Mouse (Mus musculus) intestine, embryonic 15.5 days (tissue): Measurements from ENCODE around the gene Tha1. TPM values are rescaled to one million over a fixed set of nuclear protein-coding genes. Genes with fewer than 3 reads are reported as not detected.
"Not testable (repeated sequence)": the region's sequence is repeated elsewhere in the genome, so short reads cannot be mapped to it uniquely, and the experiment has no call there.

Experiments
- ATAC-seq: fragments of 200-750 bp; cut with Nextera tagmentation; 2 replicates; pipeline ENCODE4 v1.8.0; 2017; ENCODE audit warnings: moderate TSS enrichment, moderate library complexity
- H3K27ac ChIP-seq: fragments of 300-500 bp; sonication (generic); 2 replicates; pipeline ENCODE4 v1.5.1; 2015; ENCODE audit warnings: mild to moderate bottlenecking, inconsistent platforms
- H3K27me3 ChIP-seq: fragments of 300-500 bp; sonication (generic); replicated peaks from 2 replicates; pipeline ENCODE4 v1.6.1; 2015; ENCODE audit warnings: inconsistent platforms
- H3K36me3 ChIP-seq: fragments of 300-500 bp; sonication (generic); 2 replicates; pipeline ENCODE4 v1.6.1; 2015; ENCODE audit warnings: inconsistent platforms
- H3K4me1 ChIP-seq: fragments of 300-500 bp; sonication (generic); replicated peaks from 2 replicates; pipeline ENCODE4 v1.6.1; 2015; ENCODE audit warnings: inconsistent platforms
- H3K4me2 ChIP-seq: fragments of 300-500 bp; sonication (generic); replicated peaks from 2 replicates; pipeline ENCODE4 v1.6.1; 2015; ENCODE audit warnings: mild to moderate bottlenecking, inconsistent platforms
- H3K4me3 ChIP-seq: fragments of 300-500 bp; sonication (generic); replicated peaks from 2 replicates; pipeline ENCODE4 v1.5.1; 2015; ENCODE audit warnings: inconsistent platforms
- H3K9ac ChIP-seq: fragments of 300-500 bp; sonication (generic); 2 replicates; pipeline ENCODE4 v1.6.1; 2015; ENCODE audit warnings: inconsistent platforms
- H3K9me3 ChIP-seq: fragments of 300-500 bp; sonication (generic); 2 replicates; pipeline ENCODE4 v1.6.1; 2016; ENCODE audit warnings: inconsistent platforms
- WGBS: fragments of 180-500 bp; shearing (Covaris S2); methylation state at CpG from one replicate; pipeline ENCODE4 v1.1.7; 2015; 5-methylcytosine and 5-hydroxymethylcytosine counted together
- polyA plus RNA-seq: library from polyadenylated mRNA; unstranded; fragments of >200 nt; fragmentation: Nextera tagmentation; extraction: Ambion mirVana; gene quantifications from 2 replicates; pipeline ENCODE4 v1.2.1, GENCODE M21; 2015

The Tha1 gene
- polyA plus RNA-seq, 1 experiment from 2014 or later, result 7.1 TPM

DNA sequence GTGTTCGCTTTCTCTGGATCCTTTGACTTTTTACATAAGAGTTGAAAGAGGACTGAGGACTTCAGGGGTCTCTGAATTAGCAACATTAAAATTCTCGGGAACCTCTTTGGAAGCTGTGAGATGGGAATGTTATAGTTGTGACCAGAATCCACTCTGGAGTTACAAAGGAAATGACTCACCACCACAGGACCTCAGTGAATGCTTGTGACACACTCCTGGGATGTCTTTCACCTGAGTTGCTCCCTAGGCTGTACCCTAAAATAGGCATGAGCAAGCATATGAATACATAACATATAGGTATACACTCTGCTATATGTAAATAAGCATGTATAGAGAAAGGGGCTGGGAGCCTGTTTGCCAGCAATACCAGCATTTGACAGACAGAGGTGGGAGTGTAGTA, 29.8 kb downstream of the Tha1 start:
- no peak overlapping the region for H3K9ac ChIP-seq
- WGBS, result 91% methylated on average over 2 of the region's 2 CpGs
- H3K36me3 ChIP-seq, result no peaks in the 10 kb centered on the region
- no peak overlapping the region for H3K27ac ChIP-seq
- no peaks in the 10 kb centered on the region for H3K9me3 ChIP-seq
- H3K4me3 ChIP-seq, result no peak overlapping the region
- no peak for ATAC-seq
- peaks cover 20% of the 10 kb centered on the region for H3K4me1 ChIP-seq
- no peak overlapping the region for H3K4me2 ChIP-seq
- no peaks in the 10 kb centered on the region for H3K27me3 ChIP-seq

DNA sequence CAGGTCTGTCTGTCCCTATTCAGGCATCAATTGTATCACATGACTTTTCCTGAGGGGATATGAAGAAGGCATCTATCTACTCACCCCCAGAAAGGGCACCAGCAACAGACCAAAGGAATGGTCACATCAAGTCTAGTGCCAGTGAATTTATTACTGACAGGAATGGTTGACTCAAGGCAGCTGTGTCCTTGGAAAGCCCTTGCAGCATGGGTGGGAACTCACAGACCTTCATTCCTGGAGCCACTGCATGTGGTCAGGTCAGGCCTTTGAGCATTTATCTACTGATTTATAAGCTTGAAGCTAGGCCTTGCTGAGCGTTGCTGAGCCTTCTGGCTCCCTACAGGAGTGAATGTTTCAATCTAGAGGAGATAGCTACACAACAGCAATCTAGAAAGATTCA, 32.4 kb downstream of the Tha1 start:
- WGBS, result 38% methylated on average over 1 of the region's 1 CpGs
- ATAC-seq, result no peak

DNA sequence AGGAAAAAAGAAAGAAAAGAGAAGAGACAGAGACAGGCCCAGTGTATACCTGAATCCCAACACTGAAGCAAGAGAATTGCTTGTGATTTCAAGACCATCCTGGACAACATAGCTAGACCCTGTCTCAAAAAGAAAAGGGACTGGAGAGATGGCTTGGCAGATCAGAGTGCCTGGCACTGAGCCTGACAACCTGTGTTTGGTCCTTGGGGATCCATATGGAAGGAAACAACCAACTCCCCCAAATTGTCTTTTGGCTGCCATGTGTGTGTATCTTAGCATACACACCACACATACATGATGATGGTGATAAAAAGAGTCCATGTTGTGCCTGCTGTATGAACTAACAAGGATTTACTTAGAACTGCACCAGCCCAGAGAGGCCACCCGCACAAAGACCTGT, 34.3 kb downstream of the Tha1 start:
- H3K4me3 ChIP-seq, result no peak overlapping the region
- no peak overlapping the region for H3K9ac ChIP-seq
- H3K36me3 ChIP-seq, result no peaks in the 10 kb centered on the region
- peaks cover 22% of the 10 kb centered on the region for H3K4me1 ChIP-seq
- H3K4me2 ChIP-seq, result no peak overlapping the region
- no peak; the same call in 1 of the 2 replicates for ATAC-seq
- peak overlapping the region; percentile 77 for H3K27ac ChIP-seq
- WGBS, result 74% methylated on average over 1 of the region's 1 CpGs
- H3K27me3 ChIP-seq, result no peaks in the 10 kb centered on the region
- H3K9me3 ChIP-seq, result no peaks in the 10 kb centered on the region

More for the DNA sequence above, 32.4 kb downstream of the Tha1 start:
- Histone ChIP-seq H3K4me3 (no peak overlapping the region), H3K36me3 (no peaks in the 10 kb centered on the region), H3K27me3 (no peaks in the 10 kb centered on the region), H3K4me1 (peaks cover 14% of the 10 kb centered on the region; the same call in 1 of the 2 replicates), H3K4me2 (no peak overlapping the region), H3K27ac (no peak overlapping the region), H3K9ac (no peak overlapping the region), H3K9me3 (no peaks in the 10 kb centered on the region)

DNA sequence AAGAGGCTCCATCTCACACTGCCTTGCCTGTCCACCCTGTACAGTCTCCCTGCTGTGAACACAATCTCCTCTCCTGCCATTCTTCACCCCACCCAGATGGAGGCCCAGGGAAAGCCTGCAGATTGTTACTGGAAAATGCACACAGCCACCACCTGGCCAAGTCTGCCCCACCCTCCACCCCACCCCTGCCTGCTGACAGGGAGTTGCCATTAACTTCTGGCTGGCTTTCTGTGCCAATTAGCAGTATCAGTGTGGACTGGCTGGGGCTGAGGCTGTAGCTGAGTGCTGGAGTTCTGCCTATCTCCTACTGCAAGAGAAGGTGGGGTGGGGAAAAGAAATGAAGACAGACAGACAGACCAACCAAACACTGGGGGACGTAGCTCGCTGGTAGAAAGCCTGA, 34.7 kb downstream of the Tha1 start:
- Histone ChIP-seq H3K9ac (no peak overlapping the region), H3K4me2 (no peak overlapping the region), H3K9me3 (no peaks in the 10 kb centered on the region), H3K4me3 (no peak overlapping the region), H3K4me1 (peaks cover 22% of the 10 kb centered on the region), H3K27ac (peak overlapping the region; percentile 77), H3K36me3 (no peaks in the 10 kb centered on the region), H3K27me3 (no peaks in the 10 kb centered on the region)
- peak; percentile 89 for ATAC-seq
- WGBS, result 48% methylated on average over 2 of the region's 2 CpGs

DNA sequence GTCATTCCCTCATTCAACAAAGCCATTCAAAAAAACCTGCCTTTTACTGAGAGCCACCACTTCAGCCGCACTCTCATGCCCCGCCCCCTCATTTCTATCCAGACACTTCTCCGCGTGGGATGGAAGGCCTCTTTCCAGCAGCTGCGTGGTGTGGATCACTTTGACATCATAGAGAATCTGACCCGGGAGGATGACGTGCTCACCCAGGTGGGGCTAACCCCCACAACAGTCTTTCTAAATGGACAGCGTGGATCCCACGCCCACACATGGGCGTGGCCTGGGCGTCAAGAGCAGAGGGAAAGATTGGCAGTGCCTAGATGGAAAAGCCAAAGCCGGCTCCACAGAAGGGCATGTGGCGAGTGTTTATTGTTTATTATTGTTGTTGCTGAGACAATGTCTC, 37.0 kb downstream of the Tha1 start:
- no peaks in the 10 kb centered on the region for H3K27me3 ChIP-seq
- no peak overlapping the region for H3K4me3 ChIP-seq
- H3K4me2 ChIP-seq, result peak overlapping the region; percentile 48
- no peak for ATAC-seq
- H3K9me3 ChIP-seq, result no peaks in the 10 kb centered on the region
- no peak overlapping the region for H3K9ac ChIP-seq
- WGBS, result 28% methylated on average over 13 of the region's 13 CpGs
- no peak overlapping the region for H3K27ac ChIP-seq
- peaks cover 31% of the 10 kb centered on the region for H3K4me1 ChIP-seq
- H3K36me3 ChIP-seq, result no peaks in the 10 kb centered on the region

DNA sequence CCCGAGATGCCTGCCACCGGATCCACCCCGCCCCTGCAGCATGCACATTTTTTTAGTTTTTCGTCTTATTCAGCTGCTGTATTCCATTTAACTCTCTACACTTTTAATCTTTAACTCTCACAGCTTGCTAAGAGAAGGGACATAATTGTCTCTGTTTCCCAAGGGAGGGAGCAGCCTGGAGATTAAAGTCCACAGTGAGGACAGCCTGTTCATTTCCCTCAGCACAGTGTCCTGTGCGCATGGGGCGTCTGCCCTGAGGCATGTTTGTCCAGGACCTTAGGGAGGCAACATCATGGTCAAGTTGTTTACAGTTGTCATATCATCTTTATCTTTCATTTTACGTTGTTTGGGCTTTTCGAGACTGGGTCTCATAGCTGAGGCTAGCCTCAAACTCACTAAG, 39.2 kb downstream of the Tha1 start:
- H3K4me3 ChIP-seq, result no peak overlapping the region
- H3K9me3 ChIP-seq, result no peaks in the 10 kb centered on the region
- ATAC-seq, result peak; percentile 34; the same call in 1 of the 2 replicates
- H3K27me3 ChIP-seq, result no peaks in the 10 kb centered on the region
- peaks cover 42% of the 10 kb centered on the region for H3K4me1 ChIP-seq
- no peak overlapping the region for H3K9ac ChIP-seq
- H3K27ac ChIP-seq, result peak overlapping the region; percentile 46
- no peak overlapping the region for H3K4me2 ChIP-seq
- WGBS, result 63% methylated on average over 8 of the region's 8 CpGs
- no peaks in the 10 kb centered on the region for H3K36me3 ChIP-seq

DNA sequence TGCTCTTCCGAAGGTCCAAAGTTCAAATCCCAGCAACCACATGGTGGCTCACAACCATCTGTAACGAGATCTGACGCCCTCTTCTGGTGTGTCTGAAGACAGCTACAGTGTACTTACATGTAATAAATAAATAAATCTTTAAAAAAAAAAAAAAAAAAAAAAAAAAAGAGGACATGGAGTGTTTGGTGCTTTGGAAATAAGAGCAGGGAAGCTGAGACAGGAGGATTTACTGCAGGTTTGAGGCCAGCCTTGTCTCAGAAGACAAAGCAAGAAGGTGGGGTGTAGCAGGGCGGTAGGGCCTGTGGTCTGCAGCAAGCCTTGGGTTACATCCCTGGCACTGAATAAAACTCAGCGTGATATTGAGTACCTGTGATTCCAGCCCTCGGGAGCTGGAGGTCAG, 39.8 kb downstream of the Tha1 start:
- H3K9ac ChIP-seq, H3K9me3 ChIP-seq, ATAC-seq, H3K27me3 ChIP-seq, H3K36me3 ChIP-seq, H3K4me2 ChIP-seq, H3K4me3 ChIP-seq: not testable (repeated sequence)
- peaks cover 47% of the 10 kb centered on the region for H3K4me1 ChIP-seq
- H3K27ac ChIP-seq, result peak overlapping the region; percentile 46
- 62% methylated on average over 6 of the region's 6 CpGs for WGBS

DNA sequence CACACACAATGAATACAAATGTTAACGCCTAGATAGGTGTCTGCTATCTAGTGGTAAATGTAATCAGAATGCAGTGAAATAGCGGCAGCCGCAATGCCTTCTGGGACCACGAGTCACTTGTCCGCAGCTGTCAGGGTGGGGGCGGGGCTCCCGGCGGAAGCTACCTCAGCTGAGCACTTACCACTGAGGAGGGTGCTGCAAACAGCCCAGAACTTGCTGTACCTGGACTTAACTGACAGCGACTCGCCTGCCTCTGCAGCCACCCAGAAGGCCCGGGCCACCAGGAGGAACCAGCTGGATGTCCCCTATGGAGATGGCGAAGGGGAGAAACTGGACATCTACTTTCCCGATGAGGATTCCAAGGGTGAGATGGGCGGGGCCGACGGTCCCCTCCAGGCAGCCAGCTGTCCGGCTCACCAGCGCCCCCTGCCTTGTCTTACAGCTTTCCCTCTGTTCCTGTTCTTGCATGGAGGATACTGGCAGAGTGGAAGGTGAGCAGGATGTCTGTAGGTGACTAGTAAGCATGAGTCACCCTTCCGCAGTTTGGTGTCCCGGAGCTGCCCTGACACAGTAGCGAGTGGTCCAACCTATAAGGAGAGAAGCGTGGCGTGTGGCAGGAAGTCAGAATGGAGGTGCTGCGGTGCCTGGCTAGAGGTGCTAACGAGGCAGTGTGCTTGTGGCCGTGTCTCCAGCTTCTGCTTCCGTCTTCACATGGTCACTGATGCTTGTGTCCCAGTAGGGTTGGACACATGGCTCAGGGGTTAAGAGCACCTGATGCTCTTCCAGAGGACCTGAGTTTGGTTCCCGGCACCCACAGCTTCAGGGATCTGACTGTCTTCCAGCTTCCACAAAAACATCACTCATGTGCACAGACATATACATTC, 41.0 kb downstream of the Tha1 start:
- peak; percentile 28; the same call in 1 of the 2 replicates for ATAC-seq
- Histone ChIP-seq H3K4me2 (peak overlapping the region; percentile 59), H3K36me3 (no peaks in the 10 kb centered on the region), H3K27ac (peak overlapping the region; percentile 39), H3K9ac (no peak overlapping the region), H3K4me3 (peak overlapping the region; percentile 23), H3K27me3 (no peaks in the 10 kb centered on the region), H3K4me1 (peaks cover 55% of the 10 kb centered on the region), H3K9me3 (no peaks in the 10 kb centered on the region)
- WGBS, result 26% methylated on average over 28 of the region's 28 CpGs

DNA sequence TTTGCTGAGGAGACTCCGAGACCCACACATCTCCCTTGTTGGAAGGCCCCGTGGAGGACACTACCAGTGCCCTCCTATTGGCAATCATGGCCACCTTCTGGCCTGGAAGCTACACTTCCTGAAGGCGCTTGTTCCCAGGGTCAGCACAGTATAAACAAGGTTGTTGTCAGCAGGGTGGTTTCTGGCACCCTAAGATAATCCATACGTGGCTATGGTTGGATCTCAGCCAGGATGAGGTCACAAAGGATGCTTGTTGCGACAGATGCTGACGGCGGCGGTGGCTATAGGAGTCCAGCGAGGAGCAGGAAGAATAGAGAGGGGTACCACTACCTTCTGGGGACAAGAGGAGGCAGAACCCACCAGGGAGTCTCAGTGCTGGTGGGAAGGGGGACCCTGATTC, 42.9 kb downstream of the Tha1 start:
- Histone ChIP-seq H3K4me3 (no peak overlapping the region), H3K36me3 (no peaks in the 10 kb centered on the region), H3K27ac (peak overlapping the region; percentile 94), H3K9me3 (no peaks in the 10 kb centered on the region), H3K9ac (no peak overlapping the region), H3K4me1 (peaks cover 60% of the 10 kb centered on the region), H3K4me2 (no peak overlapping the region), H3K27me3 (no peaks in the 10 kb centered on the region)
- ATAC-seq, result no peak
- WGBS, result 56% methylated on average over 9 of the region's 9 CpGs

DNA sequence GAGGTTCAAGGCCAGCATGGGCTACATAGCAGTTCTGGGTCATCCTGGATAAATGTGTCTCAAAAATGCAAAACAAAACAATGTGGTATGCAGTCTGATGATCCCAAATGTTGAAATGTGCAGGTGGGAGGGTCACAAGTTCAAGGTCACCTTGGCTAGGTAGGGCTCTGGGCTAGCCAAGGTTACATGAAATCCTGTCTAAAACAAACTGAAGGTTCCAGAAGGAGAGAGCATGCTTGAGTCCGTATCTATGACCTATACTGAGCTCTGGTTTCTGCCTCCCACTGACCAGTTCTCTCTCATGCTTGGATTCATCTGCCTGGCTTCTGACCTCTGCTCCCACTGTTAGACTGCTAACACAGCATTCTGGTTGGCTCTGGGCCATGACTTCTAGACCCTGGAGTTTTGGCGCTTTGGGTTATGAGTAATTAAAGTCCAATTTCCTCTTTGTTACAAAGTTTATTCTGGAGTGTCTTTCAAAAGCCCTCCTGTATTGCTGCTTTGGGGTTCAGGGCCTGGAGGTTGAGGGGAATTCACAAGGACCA, 43.5 kb downstream of the Tha1 start:
- no peak overlapping the region for H3K4me3 ChIP-seq
- 44% methylated on average over 2 of the region's 2 CpGs for WGBS
- H3K9ac ChIP-seq, result peak overlapping the region; percentile 6; the same call in 1 of the 2 replicates
- ATAC-seq, result no peak
- H3K27me3 ChIP-seq, result no peaks in the 10 kb centered on the region
- H3K9me3 ChIP-seq, result no peaks in the 10 kb centered on the region
- H3K4me2 ChIP-seq, result no peak overlapping the region
- no peaks in the 10 kb centered on the region for H3K36me3 ChIP-seq
- peaks cover 56% of the 10 kb centered on the region for H3K4me1 ChIP-seq
- H3K27ac ChIP-seq, result peak overlapping the region; percentile 94

DNA sequence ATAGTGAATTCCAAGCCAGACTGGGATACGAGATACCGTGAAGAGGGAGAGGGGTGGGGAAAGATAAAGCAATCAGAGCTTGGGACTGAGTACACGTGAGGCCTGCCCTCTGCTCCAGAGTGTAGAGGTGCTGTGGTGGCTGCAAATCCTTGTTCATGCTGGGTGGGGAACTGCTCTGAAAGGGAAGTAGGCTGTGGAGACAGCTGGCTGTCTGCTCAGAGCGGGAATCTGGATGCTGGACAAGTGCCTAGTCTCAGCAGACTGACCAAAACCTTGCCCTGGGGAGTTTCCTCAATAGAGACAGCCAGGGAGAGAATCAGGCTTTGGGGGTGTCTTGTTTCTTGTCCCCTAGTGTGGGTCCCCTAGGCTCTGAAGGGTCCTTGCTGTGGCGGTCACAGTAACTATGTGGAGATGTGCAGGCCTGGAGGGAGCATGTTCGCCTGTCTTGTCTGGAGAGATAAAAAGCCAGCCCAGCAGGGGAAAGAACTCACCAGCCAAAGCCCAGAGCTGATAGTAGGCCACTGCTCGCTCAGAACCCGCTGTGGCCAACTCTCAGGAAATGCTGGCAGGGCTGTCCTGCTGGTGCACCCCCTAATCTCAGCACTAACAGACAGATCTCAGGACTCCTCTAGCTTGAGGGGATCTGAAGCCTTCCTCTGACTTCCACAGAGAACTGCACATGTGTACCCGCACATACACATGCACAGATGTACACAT, 44.2 kb downstream of the Tha1 start:
- Histone ChIP-seq H3K36me3 (no peaks in the 10 kb centered on the region), H3K4me3 (no peak overlapping the region), H3K9me3 (no peaks in the 10 kb centered on the region), H3K4me1 (peaks cover 57% of the 10 kb centered on the region), H3K27me3 (no peaks in the 10 kb centered on the region), H3K9ac (0 out of 2 replicates have a peak overlapping the region, but pooled peaks have one; percentile 6), H3K4me2 (peak overlapping the region; percentile 30), H3K27ac (peak overlapping the region; percentile 94)
- 34% methylated on average over 9 of the region's 9 CpGs for WGBS
- peak; percentile 54 for ATAC-seq
